Mouse (Mus musculus) CH12.LX (cell line): ENCODE data around the gene Adpgk.
A peak's percentile ranks its signal among the peaks of the same experiment; 100 is the strongest.

Experiments
- CTCF ChIP-seq, 2 experiments: IDR thresholded peaks in 1 of 2; conservative IDR thresholded peaks in 1 of 2; 2 replicates each; pipeline ENCODE4 v1.5.1; 2011 to 2012; ENCODE audit warnings: low read depth in 2 of 2, low read length in 2 of 2, improper control_type of control experiment in 1 of 2, inconsistent platforms in 1 of 2, mild to moderate bottlenecking in 1 of 2, moderate library complexity in 1 of 2
- EP300 ChIP-seq: IDR thresholded peaks from 2 replicates; pipeline ENCODE4 v1.6.1; 2011; ENCODE audit warnings: low read length, improper control_type of control experiment
- HCFC1 ChIP-seq: IDR thresholded peaks from 2 replicates; pipeline ENCODE4 v1.6.1; 2012; ENCODE audit warnings: low read depth, mild to moderate bottlenecking, inconsistent platforms, low read length, improper control_type of control experiment
- MAZ ChIP-seq: IDR thresholded peaks from 2 replicates; pipeline ENCODE4 v1.6.1; 2012; ENCODE audit warnings: low read depth, mild to moderate bottlenecking, inconsistent platforms, low read length, improper control_type of control experiment, moderate library complexity
- RAD21 ChIP-seq: IDR thresholded peaks from 2 replicates; pipeline ENCODE4 v1.6.1; 2011; ENCODE audit warnings: low read depth, mild to moderate bottlenecking, low read length, improper control_type of control experiment, moderate library complexity
- TBP ChIP-seq: conservative IDR thresholded peaks from 2 replicates; pipeline ENCODE4 v1.6.1; 2011; ENCODE audit warnings: low read depth, low read length, improper control_type of control experiment
- ZC3H11A ChIP-seq: IDR thresholded peaks from 2 replicates; pipeline ENCODE4 v1.6.1; 2012; ENCODE audit warnings: low read depth, mild to moderate bottlenecking, inconsistent platforms, low read length, improper control_type of control experiment
- ZNF384 ChIP-seq: IDR thresholded peaks from 2 replicates; pipeline ENCODE4 v1.6.1; 2012; ENCODE audit warnings: low read depth, low read length, improper control_type of control experiment, inconsistent platforms

- TF ChIP-seq HCFC1 (no peak), ZC3H11A (no peak), CTCF (conservative IDR thresholded peaks at IDR 0.05 in 1 of 2, IDR thresholded peaks at IDR 0.05 in 1 of 2; ENCODE audit: low read depth in 2 of 2, low read length in 2 of 2) (no peak), EP300 (no peak), RAD21 (no peak), TBP (no peak), ZNF384 (peak; percentile 11; the same call in 1 of the 2 replicates), MAZ (no peak)
Measured at GRCm38 (mm10) chr9:59292493-59292875, 1.1 kb downstream of the Adpgk start.
